In genomic region chr6:97224505-97224904, GRCm38 (mm10) we compare ENCODE assay signal across 15 mouse cellular contexts. TPM values are rescaled to one million over a fixed set of nuclear protein-coding genes. Genes with fewer than 3 reads are reported as not detected.
"Had no signal": no experiment of that assay in that cellular context is flagged by ENCODE, and none has a peak within 500 bp of the region (broad histone marks: within the 10 kb centered on the region; RNA-seq: fewer than 3 reads in every experiment).

No protein-coding gene starts in this region.

- H3K27ac ChIP-seq: layer of hippocampus, adult 2 months; limb, embryonic 13.5 days; liver, embryonic 14.5 days; midbrain, embryonic 15.5 days had no signal

- H3K4me2 ChIP-seq: limb, embryonic 13.5 days; midbrain, embryonic 15.5 days had no signal

- H3K36me3 ChIP-seq: midbrain, embryonic 15.5 days had no signal

- DNase-seq: kidney, postnatal 10 days; kidney, postnatal 4 days; left cerebral cortex, postnatal 4 days; lung, adult 18-20 months; lung, postnatal 36 days; right cerebral cortex, adult 18-20 months; right cerebral cortex, postnatal 25 days; thymus, postnatal 36 days had no signal

- H3K9ac ChIP-seq: limb, embryonic 13.5 days; liver, embryonic 14.5 days; midbrain, embryonic 15.5 days had no signal

- ATAC-seq: midbrain, embryonic 15.5 days had no signal

- H3K4me3 ChIP-seq: layer of hippocampus, adult 2 months; limb, embryonic 13.5 days; midbrain, embryonic 15.5 days had no signal

- H3K27me3 ChIP-seq: midbrain, embryonic 15.5 days had no signal

- H3K9me3 ChIP-seq: midbrain, embryonic 15.5 days had no signal

RNA-seq across cellular contexts. Expression of gene Lmod3, which starts 28.1 kb away (rescaled TPM):
- total RNA-seq: layer of hippocampus, adult 2 months; megakaryocyte progenitor cell, adult 5-6 weeks; monocyte, adult 5-6 weeks had no signal
- polyA plus RNA-seq: liver, embryonic 14.5 days; midbrain, embryonic 15.5 days; small intestine, adult 2 months had no signal
